Mouse (Mus musculus): ENCODE measurements at regions not wholly inside any gene's neighbourhood (a gene's known extent, or its start where the extent isn't known, plus 50 kb on each side); places are given as distances from the start of the nearest gene placed in this dataset.

DNA sequence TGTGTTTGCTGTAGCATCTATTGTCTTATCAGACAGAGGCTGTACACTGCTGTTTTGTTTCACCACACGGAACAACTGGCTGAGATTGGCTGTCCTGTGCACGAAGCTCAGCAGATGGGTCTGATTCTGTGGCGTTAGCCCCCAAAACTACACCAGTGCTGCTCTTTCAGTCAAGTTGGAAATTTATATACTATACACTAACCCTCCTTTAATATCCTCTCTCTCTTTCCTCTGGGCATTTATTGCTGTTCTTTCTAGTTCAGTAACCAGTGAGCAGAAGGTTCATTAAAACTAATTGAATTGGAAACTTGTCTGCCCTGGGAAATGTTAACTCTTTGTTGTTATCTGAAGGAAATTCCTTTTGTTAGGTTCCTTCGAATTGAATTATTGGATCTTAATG is 164.1 kb downstream of the Nr4a2 start:
- TF ChIP-seq ZNF384 (IDR thresholded peaks at IDR 0.05; ENCODE audit: low read depth, low read length) (no peak), CHD2 (IDR thresholded peaks at IDR 0.05; ENCODE audit: low read depth, low read length) (no peak), ZC3H11A (IDR thresholded peaks at IDR 0.05; ENCODE audit: borderline replicate concordance, low read depth, low read length) (no peak)
